Mouse (Mus musculus) intestine, postnatal 0 days (tissue): ENCODE data around the gene Crygs. TPM values are rescaled to one million over a fixed set of nuclear protein-coding genes. Genes with fewer than 3 reads are reported as not detected.
A peak's percentile ranks its signal among the peaks of the same experiment; 100 is the strongest.

ENCODE experiments used
- ATAC-seq: fragments of 200-750 bp; cut with Nextera tagmentation; 2 replicates; pipeline ENCODE4 v1.8.0; 2017; ENCODE audit warnings: mild to moderate bottlenecking, moderate TSS enrichment, moderate library complexity
- H3K27ac ChIP-seq: fragments of 300-500 bp; sonication (generic); 2 replicates; pipeline ENCODE4 v1.5.1; 2014; ENCODE audit warnings: mild to moderate bottlenecking, low read depth, low read length, moderate library complexity
- H3K27me3 ChIP-seq: fragments of 300-500 bp; sonication (generic); replicated peaks from 2 replicates; pipeline ENCODE4 v1.6.1; 2014; ENCODE audit warnings: low read length, mixed read lengths; ENCODE audit not compliant: control insufficient read depth, insufficient read depth
- H3K36me3 ChIP-seq: fragments of 300-500 bp; sonication (generic); 2 replicates; pipeline ENCODE4 v1.6.1; 2014; ENCODE audit warnings: mild to moderate bottlenecking, moderate library complexity; ENCODE audit not compliant: control insufficient read depth, insufficient read depth
- H3K4me1 ChIP-seq: fragments of 300-500 bp; sonication (generic); replicated peaks from 2 replicates; pipeline ENCODE4 v1.6.1; 2014; ENCODE audit warnings: antibody characterized with exemption, low read length, mixed read lengths; ENCODE audit not compliant: control insufficient read depth, insufficient read depth
- H3K4me2 ChIP-seq: fragments of 300-500 bp; sonication (generic); replicated peaks from 2 replicates; pipeline ENCODE4 v1.6.1; 2014; ENCODE audit warnings: low read depth, mild to moderate bottlenecking, moderate library complexity
- H3K4me3 ChIP-seq: fragments of 300-500 bp; sonication (generic); 2 replicates; pipeline ENCODE4 v1.5.1; 2014; ENCODE audit warnings: low read depth, low read length
- H3K9ac ChIP-seq: fragments of 300-500 bp; sonication (generic); 2 replicates; pipeline ENCODE4 v1.6.1; 2014; ENCODE audit warnings: mild to moderate bottlenecking, low read depth, low read length
- H3K9me3 ChIP-seq: fragments of 300-500 bp; sonication (generic); 2 replicates; pipeline ENCODE4 v1.6.1; 2016; ENCODE audit warnings: mixed run types; ENCODE audit not compliant: control insufficient read depth
- CTCF ChIP-seq: sonication (generic); IDR thresholded peaks from 2 replicates; pipeline ENCODE4 v1.5.1; 2016; ENCODE audit warnings: low read depth, mild to moderate bottlenecking, control low read depth, antibody characterized with exemption, moderate library complexity
- WGBS: fragments of 180-500 bp; shearing (Covaris S2); extraction: QIAGEN DNeasy Blood & Tissue Kit; methylation state at CpG from one replicate; pipeline ENCODE4 v1.1.7; 2014; 5-methylcytosine and 5-hydroxymethylcytosine counted together
- polyA plus RNA-seq: library from polyadenylated mRNA; unstranded; fragments of >200 nt; fragmentation: Nextera tagmentation; extraction: Ambion mirVana; gene quantifications from 2 replicates; pipeline ENCODE4 v1.2.1, GENCODE M21; 2015

Crygs gene
- polyA plus RNA-seq, 1 experiment from 2014 or later = not detected

DNA sequence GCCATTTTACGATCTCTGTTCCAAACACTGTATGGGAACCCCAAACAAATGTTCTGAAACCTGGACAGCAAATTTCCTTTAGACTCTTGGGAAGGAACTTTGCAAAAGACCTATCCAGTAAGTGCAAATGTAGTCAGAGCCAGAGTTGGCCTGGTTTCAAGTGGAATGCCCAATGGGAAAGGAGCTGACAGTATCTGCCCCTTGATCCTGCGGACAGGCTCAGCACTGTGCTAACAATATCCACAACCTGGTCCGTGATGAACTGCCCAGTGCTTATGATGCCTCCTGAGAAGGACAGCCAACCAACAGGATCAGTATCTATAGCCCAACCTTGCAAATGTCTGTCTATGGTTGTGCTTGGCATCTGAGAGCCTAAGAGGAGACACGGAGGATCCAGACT, 34.1 kb upstream of the Crygs start:
- Histone ChIP-seq H3K36me3 (peaks cover 7% of the 10 kb centered on the region; the same call in 1 of the 2 replicates), H3K27ac (no peak overlapping the region), H3K27me3 (no peaks in the 10 kb centered on the region), H3K4me2 (no peak overlapping the region; the same call in 1 of the 2 replicates), H3K9me3 (no peaks in the 10 kb centered on the region), H3K4me3 (no peak overlapping the region), H3K9ac (no peak overlapping the region), H3K4me1 (no peaks in the 10 kb centered on the region)
- no peak for ATAC-seq
- no peak for TF ChIP-seq CTCF
- 84% methylated on average over 4 of the region's 4 CpGs for WGBS

DNA sequence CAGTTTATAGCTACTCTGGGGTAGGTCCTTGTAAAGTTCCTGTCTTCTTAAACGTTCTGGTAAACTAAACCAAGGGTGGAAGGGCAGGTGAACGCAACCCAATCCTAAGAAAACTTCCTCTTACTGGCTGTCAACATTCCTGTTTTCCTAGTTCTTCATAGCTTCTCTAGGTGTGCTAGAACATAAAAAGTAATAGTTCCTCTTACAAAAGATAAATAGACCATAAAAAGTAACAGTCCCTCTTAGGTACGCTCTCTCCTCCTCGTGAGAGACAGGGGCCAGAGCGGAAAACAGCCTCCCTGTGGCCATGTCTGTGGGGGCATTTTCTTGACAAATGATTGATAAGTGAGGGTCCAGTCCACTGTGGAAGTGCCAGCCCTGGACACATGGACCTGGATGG, 33.5 kb upstream of the Crygs start:
- ATAC-seq = peak; percentile 54
- peak overlapping the region; percentile 96 for H3K4me2 ChIP-seq
- H3K4me3 ChIP-seq = peak overlapping the region; percentile 49
- H3K36me3 ChIP-seq = peaks cover 7% of the 10 kb centered on the region; the same call in 1 of the 2 replicates
- 0 out of 2 replicates have a peak overlapping the region, but pooled peaks have one; percentile 59 for H3K9ac ChIP-seq
- H3K27ac ChIP-seq = peak overlapping the region; percentile 50; the same call in 1 of the 2 replicates
- no peaks in the 10 kb centered on the region for H3K4me1 ChIP-seq
- WGBS = 24% methylated on average over 5 of the region's 5 CpGs
- H3K27me3 ChIP-seq = no peaks in the 10 kb centered on the region
- H3K9me3 ChIP-seq = no peaks in the 10 kb centered on the region
- TF ChIP-seq CTCF = no peak

GRCm38 (mm10) chr16:22844061-22844801, 32.9 kb upstream of the Crygs start:
- ATAC-seq = peak; percentile 84
- Histone ChIP-seq H3K9me3 (no peaks in the 10 kb centered on the region), H3K4me1 (no peaks in the 10 kb centered on the region), H3K27me3 (no peaks in the 10 kb centered on the region), H3K4me2 (peak overlapping the region; percentile 96), H3K36me3 (peaks cover 8% of the 10 kb centered on the region; the same call in 1 of the 2 replicates), H3K4me3 (peak overlapping the region; percentile 49), H3K9ac (peak overlapping the region; percentile 59), H3K27ac (peak overlapping the region; percentile 50)
- WGBS = 2% methylated on average over 25 of the region's 26 CpGs
- no peak for TF ChIP-seq CTCF

DNA sequence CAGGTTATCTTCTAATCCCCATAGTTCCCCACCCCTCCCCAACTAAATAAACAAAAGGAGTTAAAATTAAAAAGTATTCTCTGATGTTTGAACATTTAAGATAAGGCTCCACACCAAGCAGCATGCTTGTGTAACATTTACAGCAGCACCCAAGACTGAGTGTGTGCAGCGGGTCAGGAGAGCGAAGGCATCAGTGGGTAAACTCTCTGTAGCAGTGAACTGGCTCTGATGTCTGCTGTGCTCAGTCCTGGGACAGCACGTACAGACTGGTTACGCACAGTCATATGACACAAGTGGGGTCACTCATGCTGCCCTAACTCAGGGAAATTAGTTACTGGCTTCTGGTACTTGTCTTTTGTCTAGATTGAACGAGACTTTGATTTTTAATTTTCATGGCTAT, 31.5 kb upstream of the Crygs start:
- no peaks in the 10 kb centered on the region for H3K4me1 ChIP-seq
- H3K27ac ChIP-seq = no peak overlapping the region
- H3K9me3 ChIP-seq = no peaks in the 10 kb centered on the region
- 78% methylated on average over 5 of the region's 5 CpGs for WGBS
- ATAC-seq = no peak
- H3K9ac ChIP-seq = no peak overlapping the region
- H3K4me3 ChIP-seq = no peak overlapping the region
- no peaks in the 10 kb centered on the region for H3K27me3 ChIP-seq
- H3K4me2 ChIP-seq = no peak overlapping the region
- TF ChIP-seq CTCF = no peak
- peaks cover 17% of the 10 kb centered on the region; the same call in 1 of the 2 replicates for H3K36me3 ChIP-seq

DNA sequence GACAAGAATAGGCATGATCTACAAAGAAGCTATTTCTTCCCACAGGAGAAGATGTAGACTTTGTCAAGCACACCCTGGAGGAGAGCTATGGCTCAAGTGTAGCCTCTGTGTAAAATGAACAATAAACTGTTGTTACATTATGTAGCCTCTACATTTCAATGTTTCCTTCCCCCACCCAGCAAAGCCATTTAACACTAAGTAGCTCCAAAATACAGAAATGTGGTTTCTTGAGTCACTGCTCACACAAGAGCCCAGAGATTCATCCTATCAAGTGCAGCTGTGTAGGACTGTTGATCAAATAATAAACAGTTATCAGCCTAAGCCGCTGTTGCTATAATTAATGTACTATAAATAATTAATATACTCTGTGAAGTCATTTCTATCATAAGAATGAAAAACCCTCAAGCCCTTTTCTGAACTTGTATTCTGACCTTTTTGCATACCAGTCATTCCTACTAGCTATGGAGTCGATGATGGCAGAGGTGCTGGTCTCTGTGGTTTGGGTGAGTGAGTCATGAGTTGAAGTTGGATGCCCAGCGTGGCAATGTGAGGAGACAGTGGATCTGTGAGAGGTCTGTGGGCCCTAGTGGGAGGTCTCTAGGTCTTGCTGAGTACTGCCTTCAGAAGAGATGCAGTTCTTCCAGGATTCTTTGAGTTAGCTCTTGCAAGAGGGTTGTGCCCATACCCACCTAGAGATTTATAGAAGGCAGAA, 27.9 kb upstream of the Crygs start:
- no peak overlapping the region for H3K27ac ChIP-seq
- ATAC-seq = no peak
- H3K36me3 ChIP-seq = peaks cover 31% of the 10 kb centered on the region
- 83% methylated on average over 3 of the region's 3 CpGs for WGBS
- H3K27me3 ChIP-seq = no peaks in the 10 kb centered on the region
- TF ChIP-seq CTCF = no peak
- no peak overlapping the region for H3K4me2 ChIP-seq
- H3K4me3 ChIP-seq = no peak overlapping the region
- no peak overlapping the region for H3K9ac ChIP-seq
- H3K9me3 ChIP-seq = no peaks in the 10 kb centered on the region
- H3K4me1 ChIP-seq = no peaks in the 10 kb centered on the region

DNA sequence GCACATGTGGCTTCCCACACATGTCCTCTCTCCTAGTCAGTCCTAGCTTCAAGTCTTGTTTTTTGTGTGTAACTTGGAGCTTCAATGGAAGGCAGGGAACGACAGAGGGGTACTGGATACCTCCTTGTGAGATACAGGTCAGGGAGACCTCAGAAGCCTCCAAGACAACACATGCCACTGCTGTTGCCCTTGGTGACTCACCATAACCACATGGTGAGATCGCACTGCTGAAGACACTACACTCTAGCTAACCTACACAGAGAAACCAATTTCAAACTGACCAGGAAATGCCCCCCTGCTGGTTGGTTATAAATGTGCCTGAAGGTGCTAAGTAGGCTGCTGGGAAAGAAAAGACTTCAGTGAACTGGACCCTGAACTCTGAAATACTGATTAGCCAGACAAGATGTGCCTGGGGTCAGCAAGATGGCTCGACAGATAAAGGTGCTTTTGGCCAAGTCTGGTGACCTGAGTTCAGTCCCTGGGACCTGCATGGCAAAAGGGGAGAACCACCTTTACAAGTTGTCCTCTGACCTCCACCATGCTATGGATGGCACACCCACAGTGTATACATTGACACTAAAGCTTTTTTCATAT, 21.7 kb upstream of the Crygs start:
- 0 out of 2 replicates have a peak, but pooled peaks have one; percentile 22 for ATAC-seq
- 76% methylated on average over 3 of the region's 3 CpGs for WGBS
- H3K4me2 ChIP-seq = no peak overlapping the region
- H3K9me3 ChIP-seq = no peaks in the 10 kb centered on the region
- no peaks in the 10 kb centered on the region for H3K27me3 ChIP-seq
- H3K9ac ChIP-seq = no peak overlapping the region
- no peak overlapping the region for H3K4me3 ChIP-seq
- peak; percentile 17; the same call in 1 of the 2 replicates for TF ChIP-seq CTCF
- H3K27ac ChIP-seq = no peak overlapping the region; the same call in 1 of the 2 replicates
- H3K36me3 ChIP-seq = peaks cover 20% of the 10 kb centered on the region
- no peaks in the 10 kb centered on the region for H3K4me1 ChIP-seq
